ENCODE assay signal across 8 mouse cellular contexts in the genomic region with DNA sequence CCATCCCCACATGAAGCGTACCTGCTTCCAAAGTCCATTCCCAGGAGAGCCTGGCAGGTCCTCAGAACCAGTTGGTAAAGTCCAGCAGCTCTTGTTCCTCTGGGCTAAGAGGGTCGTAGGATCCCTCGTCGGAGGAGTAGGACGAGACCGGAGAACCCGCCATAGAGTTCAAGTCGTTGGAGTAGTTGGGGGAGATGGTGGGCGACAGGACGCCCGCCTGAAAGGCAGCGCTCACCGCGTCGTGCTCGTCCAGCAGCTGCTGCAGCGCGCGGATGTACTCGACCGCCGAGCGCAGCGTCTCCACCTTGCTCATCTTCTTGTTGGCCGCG. TPM values are rescaled to one million over a fixed set of nuclear protein-coding genes. Genes with fewer than 3 reads are reported as not detected.
DNase-seq lines count a peak whose midpoint lies in the region; ATAC-seq and TF ChIP-seq lines count a peak whose summit lies in the region.

No protein-coding gene starts in this region.

- H3K9ac ChIP-seq in embryonic facial prominence, embryonic 11.5 days (replicated peaks; ENCODE audit: low read length): peak overlapping the region; percentile 62
- peak overlapping the region; percentile 86 for H3K9ac ChIP-seq in hindbrain, embryonic 12.5 days
- H3K9ac ChIP-seq in midbrain, embryonic 11.5 days (ENCODE audit: low read length): peak overlapping the region; percentile 99

- H3K27ac ChIP-seq in kidney, adult 2 months (ENCODE audit: insufficient read depth, low read depth, low read length): no peak overlapping the region
- no peak overlapping the region for H3K27ac ChIP-seq in embryonic facial prominence, embryonic 11.5 days (replicated peaks; ENCODE audit: low read depth, low read length)
- H3K27ac ChIP-seq in hindbrain, embryonic 12.5 days: peak overlapping the region; percentile 95
- peak overlapping the region; percentile 96 for H3K27ac ChIP-seq in midbrain, embryonic 11.5 days (ENCODE audit: low read depth, low read length)

- H3K9me3 ChIP-seq in embryonic facial prominence, embryonic 11.5 days (replicated peaks; ENCODE audit: control insufficient read depth, low read length): no peaks in the 10 kb centered on the region
- H3K9me3 ChIP-seq in hindbrain, embryonic 12.5 days (replicated peaks): no peaks in the 10 kb centered on the region
- H3K9me3 ChIP-seq in midbrain, embryonic 11.5 days (ENCODE audit: control insufficient read depth, low read length): no peaks in the 10 kb centered on the region

- no peak for TF ChIP-seq CTCF in kidney, adult 2 months (conservative IDR thresholded peaks at IDR 0.05; ENCODE audit: insufficient read depth, insufficient read length, low read depth, low read length)

- WGBS in kidney, adult 2 months: under 1% methylated on average over 26 of the region's 26 CpGs
- WGBS in embryonic facial prominence, embryonic 11.5 days: 0% methylated on average over 26 of the region's 26 CpGs
- under 1% methylated on average over 26 of the region's 26 CpGs for WGBS in hindbrain, embryonic 12.5 days
- under 1% methylated on average over 26 of the region's 26 CpGs for WGBS in midbrain, embryonic 11.5 days

- peak overlapping the region; percentile 98 for H3K4me2 ChIP-seq in embryonic facial prominence, embryonic 11.5 days (ENCODE audit: low read depth, low read length)
- H3K4me2 ChIP-seq in hindbrain, embryonic 12.5 days (replicated peaks): peak overlapping the region; percentile 73
- peak overlapping the region; percentile 41 for H3K4me2 ChIP-seq in midbrain, embryonic 11.5 days

- peaks cover 7% of the 10 kb centered on the region for H3K27me3 ChIP-seq in kidney, adult 2 months (replicated peaks; ENCODE audit: control insufficient read depth, insufficient read depth, low read length)
- peaks cover 66% of the 10 kb centered on the region for H3K27me3 ChIP-seq in embryonic facial prominence, embryonic 11.5 days (ENCODE audit: control insufficient read depth, insufficient read depth, low read length)
- H3K27me3 ChIP-seq in hindbrain, embryonic 12.5 days: peaks cover 48% of the 10 kb centered on the region
- H3K27me3 ChIP-seq in midbrain, embryonic 11.5 days (ENCODE audit: control insufficient read depth, insufficient read depth, low read length): peaks cover 15% of the 10 kb centered on the region

- no peaks in the 10 kb centered on the region for H3K36me3 ChIP-seq in kidney, adult 2 months (ENCODE audit: control insufficient read depth, insufficient read depth, low read length)
- H3K36me3 ChIP-seq in embryonic facial prominence, embryonic 11.5 days (replicated peaks; ENCODE audit: control insufficient read depth, insufficient read depth, low read depth, low read length): no peaks in the 10 kb centered on the region
- H3K36me3 ChIP-seq in hindbrain, embryonic 12.5 days: no peaks in the 10 kb centered on the region
- no peaks in the 10 kb centered on the region for H3K36me3 ChIP-seq in midbrain, embryonic 11.5 days (ENCODE audit: control insufficient read depth, insufficient read depth, low read length)

- H3K4me3 ChIP-seq in kidney, adult 2 months (ENCODE audit: insufficient read depth, low read depth, low read length): peak overlapping the region; percentile 48; the same call in 1 of the 2 replicates
- H3K4me3 ChIP-seq in embryonic facial prominence, embryonic 11.5 days (ENCODE audit: low read depth, low read length): peak overlapping the region; percentile 62
- H3K4me3 ChIP-seq in hindbrain, embryonic 12.5 days: peak overlapping the region; percentile 70
- peak overlapping the region; percentile 94 for H3K4me3 ChIP-seq in midbrain, embryonic 11.5 days (ENCODE audit: low read depth, low read length)

- no peak for ATAC-seq in embryonic facial prominence, embryonic 11.5 days (replicated peaks; ENCODE audit: insufficient number of reproducible peaks, low FRiP score, low TSS enrichment, low read depth)
- ATAC-seq in hindbrain, embryonic 12.5 days (ENCODE audit: low FRiP score): no peak
- no peak for ATAC-seq in midbrain, embryonic 11.5 days (ENCODE audit: low FRiP score)
- ATAC-seq in inflammation-experienced regulatory T-cells, adult 6 months: no peak

- peak; percentile 20 for DNase-seq in kidney, adult 2 months
- DNase-seq in kidney, adult 9 months: no peak
- DNase-seq in embryonic facial prominence, embryonic 11.5 days (ENCODE audit: low spot score): no peak
- DNase-seq in midbrain, embryonic 11.5 days (ENCODE audit: low spot score, missing footprints): no peak
- DNase-seq in cerebellum, postnatal 25 days: no peak
- no peak for DNase-seq in adrenal gland, adult 18-20 months (ENCODE audit: low spot score in 2 of 2)

- H3K4me1 ChIP-seq in kidney, adult 2 months (ENCODE audit: control insufficient read depth, insufficient read depth, low read length): no peaks in the 10 kb centered on the region; the same call in 1 of the 2 replicates
- H3K4me1 ChIP-seq in embryonic facial prominence, embryonic 11.5 days (ENCODE audit: control insufficient read depth, insufficient read depth, low read length): no peaks in the 10 kb centered on the region
- H3K4me1 ChIP-seq in hindbrain, embryonic 12.5 days: peaks cover 56% of the 10 kb centered on the region
- H3K4me1 ChIP-seq in midbrain, embryonic 11.5 days (ENCODE audit: control insufficient read depth, insufficient read depth, low read length): peaks cover 37% of the 10 kb centered on the region

- TF ChIP-seq POLR2A in kidney, adult 2 months (IDR thresholded peaks at IDR 0.05; ENCODE audit: low read depth, low read length): no peak

RNA-seq across cellular contexts. Expression of a gene that starts 1.2 kb away (rescaled TPM):
- 0.14 and 0.15 TPM in 2 replicates for polyA plus RNA-seq in kidney, adult 2 months (2012; rRNA removed)
- polyA plus RNA-seq in embryonic facial prominence, embryonic 11.5 days (2014; fragmentation: Nextera tagmentation; extraction: Ambion mirVana): 10.6 and 11.1 TPM in 2 replicates
- polyA plus RNA-seq in hindbrain, embryonic 12.5 days (2016; fragmentation: Nextera tagmentation; extraction: Ambion mirVana): 46.1 and 49.1 TPM in 2 replicates
- 94.5 and 95.2 TPM in 2 replicates for polyA plus RNA-seq in midbrain, embryonic 11.5 days (2014; fragmentation: Nextera tagmentation; extraction: Ambion mirVana)
- not detected for polyA plus RNA-seq in inflammation-experienced regulatory T-cells, adult 6 months (2017; shearing (Covaris generic))
- total RNA-seq in adrenal gland, adult 18-20 months (2021): 1 to 10 TPM; 1.3 to 1.6 TPM

RNA-seq across cellular contexts. Expression of a gene that starts 29.3 kb away (rescaled TPM):
- 737 and 835 TPM in 2 replicates for polyA plus RNA-seq in kidney, adult 2 months (2012; rRNA removed)
- polyA plus RNA-seq in embryonic facial prominence, embryonic 11.5 days (2014; fragmentation: Nextera tagmentation; extraction: Ambion mirVana): not detected in 2 replicates
- polyA plus RNA-seq in hindbrain, embryonic 12.5 days (2016; fragmentation: Nextera tagmentation; extraction: Ambion mirVana): not detected in 2 replicates
- 0.15 TPM in 1 of 2 replicates, not detected in the other for polyA plus RNA-seq in midbrain, embryonic 11.5 days (2014; fragmentation: Nextera tagmentation; extraction: Ambion mirVana)
- not detected for polyA plus RNA-seq in inflammation-experienced regulatory T-cells, adult 6 months (2017; shearing (Covaris generic))
- total RNA-seq in adrenal gland, adult 18-20 months (2021): under 1 TPM in 1 of 2 experiments, not detected in 1; 0.96 TPM

Comparison
In these comparisons a context has a peak if more than half of its experiments do, and no peak if none do; other contexts are left out.
1. H3K27ac ChIP-seq: peak in hindbrain, embryonic 12.5 days (single experiment) and midbrain, embryonic 11.5 days (single experiment); none in kidney, adult 2 months (single experiment) and embryonic facial prominence, embryonic 11.5 days (single experiment).
2. H3K4me2 ChIP-seq: peak in every context shown above with its lines; median percentile 98 in embryonic facial prominence, embryonic 11.5 days; 73 in hindbrain, embryonic 12.5 days; 41 in midbrain, embryonic 11.5 days.
3. RNA of a gene that starts 1.2 kb away (polyA plus RNA-seq): 94.5 to 95.2 TPM in midbrain, embryonic 11.5 days, 46.1 to 49.1 TPM in hindbrain, embryonic 12.5 days and 10.6 to 11.1 TPM in embryonic facial prominence, embryonic 11.5 days; 0.14 to 0.15 TPM in kidney, adult 2 months and not detected in inflammation-experienced regulatory T-cells, adult 6 months; every median in the first group is over 10 times any median in the second.
4. RNA of a gene that starts 29.3 kb away (polyA plus RNA-seq): 737 to 835 TPM in kidney, adult 2 months; 0.15 TPM in midbrain, embryonic 11.5 days, not detected in embryonic facial prominence, embryonic 11.5 days, not detected in hindbrain, embryonic 12.5 days and not detected in inflammation-experienced regulatory T-cells, adult 6 months; every median in the first group is over 100 times any median in the second.
5. Peak in every context shown above with its lines, with median percentiles within 50 percentile points of each other: H3K4me3 ChIP-seq and H3K9ac ChIP-seq.